Mouse (Mus musculus) liver, embryonic 16.5 days (tissue): ENCODE measurements around the gene Zfp296. TPM values are rescaled to one million over a fixed set of nuclear protein-coding genes. Genes with fewer than 3 reads are reported as not detected.
"Not testable (repeated sequence)": the region's sequence is repeated elsewhere in the genome, so short reads cannot be mapped to it uniquely, and the experiment has no call there.

Experiments
- ATAC-seq: fragments of 200-750 bp; cut with Nextera tagmentation; 2 replicates; pipeline ENCODE4 v1.8.0; 2017; ENCODE audit warnings: low read depth, mild to moderate bottlenecking, moderate number of reproducible peaks, moderate library complexity
- H3K27ac ChIP-seq: fragments of 300-500 bp; sonication (generic); 2 replicates; pipeline ENCODE4 v1.5.1; 2014; ENCODE audit warnings: mild to moderate bottlenecking, low read length
- H3K27me3 ChIP-seq: fragments of 300-500 bp; sonication (generic); 2 replicates; pipeline ENCODE4 v1.6.1; 2014; ENCODE audit warnings: low read depth, low read length, mixed read lengths; ENCODE audit not compliant: control insufficient read depth, insufficient read depth
- H3K36me3 ChIP-seq: fragments of 300-500 bp; sonication (generic); 2 replicates; pipeline ENCODE4 v1.6.1; 2014; ENCODE audit warnings: mild to moderate bottlenecking; ENCODE audit not compliant: control insufficient read depth, insufficient read depth
- H3K4me1 ChIP-seq: fragments of 300-500 bp; sonication (generic); 2 replicates; pipeline ENCODE4 v1.6.1; 2014; ENCODE audit warnings: low read depth, low read length, mixed read lengths; ENCODE audit not compliant: control insufficient read depth
- H3K4me2 ChIP-seq: fragments of 300-500 bp; sonication (generic); 2 replicates; pipeline ENCODE4 v1.6.1; 2014; ENCODE audit warnings: low read depth, low read length, mixed read lengths
- H3K4me3 ChIP-seq: fragments of 300-500 bp; sonication (generic); 2 replicates; pipeline ENCODE4 v1.5.1; 2014; ENCODE audit warnings: low read depth, mild to moderate bottlenecking, low read length
- H3K9ac ChIP-seq: fragments of 300-500 bp; sonication (generic); 2 replicates; pipeline ENCODE4 v1.6.1; 2014; ENCODE audit warnings: low read depth, low read length
- H3K9me3 ChIP-seq: fragments of 300-500 bp; sonication (generic); replicated peaks from 2 replicates; pipeline ENCODE4 v1.6.1; 2016; ENCODE audit warnings: low read length; ENCODE audit not compliant: control insufficient read depth
- WGBS: fragments of 180-500 bp; shearing (Covaris S2); extraction: QIAGEN DNeasy Blood & Tissue Kit; methylation state at CpG from one replicate; pipeline ENCODE4 v1.1.7; 2014; ENCODE audit not compliant: insufficient replicate concordance; 5-methylcytosine and 5-hydroxymethylcytosine counted together
- polyA plus RNA-seq: library from polyadenylated mRNA; unstranded; fragments of >200 nt; fragmentation: Nextera tagmentation; extraction: Ambion mirVana; gene quantifications from 2 replicates; pipeline ENCODE4 v1.2.1, GENCODE M21; 2015

Zfp296 gene
- polyA plus RNA-seq, 1 experiment from 2014 or later, result 0.59 TPM

DNA sequence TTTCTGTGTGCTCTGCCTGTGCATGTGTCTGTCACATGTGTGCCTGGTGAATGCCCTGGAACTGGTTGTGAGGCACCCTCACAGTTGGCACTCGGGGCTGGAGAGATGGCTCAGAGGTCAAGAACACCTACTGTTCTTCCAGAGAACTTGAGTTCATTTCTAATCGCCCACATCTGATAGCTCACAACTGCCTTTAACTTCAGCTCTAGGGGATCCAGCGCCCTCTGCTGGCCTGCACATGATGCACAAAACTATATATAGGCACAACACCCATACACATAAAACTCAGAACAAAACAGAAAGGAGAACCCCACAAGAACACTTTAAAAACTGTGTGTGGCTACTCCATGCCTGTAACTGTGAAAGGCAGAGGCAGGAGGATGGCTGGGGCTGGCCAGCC lies 12.1 kb downstream of the Zfp296 start:
- H3K27me3 ChIP-seq, result no peaks in the 10 kb centered on the region
- 37% methylated on average over 3 of the region's 3 CpGs for WGBS
- no peak overlapping the region for H3K4me2 ChIP-seq
- H3K36me3 ChIP-seq, result peaks cover 38% of the 10 kb centered on the region
- H3K9me3 ChIP-seq, result no peaks in the 10 kb centered on the region
- ATAC-seq, result no peak
- no peak overlapping the region for H3K27ac ChIP-seq
- no peak overlapping the region for H3K4me3 ChIP-seq
- H3K4me1 ChIP-seq, result peaks cover 17% of the 10 kb centered on the region
- H3K9ac ChIP-seq, result no peak overlapping the region

DNA sequence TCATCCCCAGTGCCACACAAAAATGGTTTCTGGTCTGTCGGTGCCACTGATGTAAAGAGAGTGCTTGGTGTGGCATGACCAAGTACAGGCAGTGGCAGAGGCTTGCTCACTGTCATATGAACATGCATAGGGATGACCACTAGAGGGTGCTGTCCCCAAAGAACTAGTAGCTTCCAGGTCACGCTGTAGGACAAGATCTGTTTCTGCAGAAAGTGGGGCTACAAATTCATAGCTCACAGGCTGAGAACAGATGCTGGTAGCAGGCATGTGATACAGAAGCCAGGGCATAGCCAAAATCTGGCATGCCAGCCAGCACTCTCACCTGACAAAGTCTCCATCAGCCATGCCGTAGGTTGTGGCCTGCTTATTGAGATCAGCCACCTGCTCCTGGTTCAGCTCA lies 12.8 kb downstream of the Zfp296 start:
- WGBS, result 52% methylated on average over 3 of the region's 3 CpGs
- ATAC-seq, result peak; percentile 57
- no peaks in the 10 kb centered on the region for H3K9me3 ChIP-seq
- H3K36me3 ChIP-seq, result peaks cover 32% of the 10 kb centered on the region
- H3K27me3 ChIP-seq, result no peaks in the 10 kb centered on the region
- no peak overlapping the region for H3K4me2 ChIP-seq
- H3K4me3 ChIP-seq, result no peak overlapping the region
- no peak overlapping the region for H3K27ac ChIP-seq
- peaks cover 17% of the 10 kb centered on the region for H3K4me1 ChIP-seq
- H3K9ac ChIP-seq, result no peak overlapping the region

DNA sequence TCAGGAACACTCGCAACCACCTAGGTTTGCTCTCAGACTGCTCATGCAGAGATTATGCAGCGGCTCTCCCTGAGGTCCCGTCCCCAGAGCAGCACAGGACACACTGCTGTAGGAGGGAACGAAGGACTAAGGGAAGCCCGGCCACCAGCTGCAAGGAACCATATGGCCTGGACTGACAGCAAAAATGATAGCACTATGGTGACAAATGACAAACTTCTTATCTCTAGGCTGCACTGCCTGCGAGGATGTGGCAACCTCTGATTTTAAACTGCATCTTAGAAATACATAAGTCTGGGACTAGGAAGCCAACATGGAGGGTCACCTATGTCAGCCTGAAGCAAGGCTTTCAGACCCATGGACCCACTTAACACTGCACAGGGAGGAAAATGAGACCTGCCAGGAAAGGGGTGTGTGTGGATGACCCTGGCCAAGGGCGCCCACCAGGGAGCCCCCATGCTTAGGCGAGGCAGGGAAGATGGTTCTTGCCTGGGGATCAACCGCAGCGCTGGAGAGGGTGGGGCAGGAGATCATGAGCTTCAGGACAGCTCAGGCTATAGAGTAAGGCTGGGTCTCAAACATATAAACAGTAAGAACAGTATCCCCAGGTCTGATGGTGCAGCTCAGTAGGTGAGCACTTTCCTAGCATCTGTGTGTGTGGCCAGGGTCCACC lies 16.1 kb downstream of the Zfp296 start:
- ATAC-seq, result peak; percentile 71
- Histone ChIP-seq H3K9me3 (no peaks in the 10 kb centered on the region), H3K9ac (no peak overlapping the region), H3K36me3 (peaks cover 7% of the 10 kb centered on the region), H3K4me1 (peaks cover 17% of the 10 kb centered on the region), H3K4me2 (no peak overlapping the region), H3K27me3 (no peaks in the 10 kb centered on the region), H3K4me3 (no peak overlapping the region), H3K27ac (no peak overlapping the region)
- WGBS, result 32% methylated on average over 10 of the region's 10 CpGs

DNA sequence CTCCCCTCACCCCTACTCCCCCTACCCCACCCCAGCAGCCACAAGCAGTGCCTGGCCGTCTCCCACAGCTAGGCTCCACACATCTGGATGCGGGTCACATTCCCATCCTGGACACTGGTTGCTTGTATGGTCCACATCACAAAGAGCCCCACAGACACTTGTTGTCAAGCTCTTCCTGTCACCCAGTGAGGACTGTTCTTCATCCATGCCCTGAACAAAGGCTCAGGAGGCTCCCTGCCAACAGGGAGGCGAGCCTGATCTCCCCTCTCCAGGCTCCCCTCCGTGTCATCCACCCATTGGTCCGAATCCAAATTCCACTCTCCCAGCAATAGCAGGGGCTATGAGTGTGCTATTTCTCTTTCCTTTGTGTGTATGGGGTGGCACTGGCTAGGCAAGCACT lies 23.5 kb downstream of the Zfp296 start:
- Histone ChIP-seq H3K9ac (no peak overlapping the region), H3K27ac (no peak overlapping the region), H3K4me2 (no peak overlapping the region), H3K27me3 (no peaks in the 10 kb centered on the region), H3K9me3 (no peaks in the 10 kb centered on the region), H3K4me1 (peaks cover 15% of the 10 kb centered on the region), H3K4me3 (no peak overlapping the region), H3K36me3 (no peaks in the 10 kb centered on the region)
- no peak for ATAC-seq
- 65% methylated on average over 5 of the region's 5 CpGs for WGBS

DNA sequence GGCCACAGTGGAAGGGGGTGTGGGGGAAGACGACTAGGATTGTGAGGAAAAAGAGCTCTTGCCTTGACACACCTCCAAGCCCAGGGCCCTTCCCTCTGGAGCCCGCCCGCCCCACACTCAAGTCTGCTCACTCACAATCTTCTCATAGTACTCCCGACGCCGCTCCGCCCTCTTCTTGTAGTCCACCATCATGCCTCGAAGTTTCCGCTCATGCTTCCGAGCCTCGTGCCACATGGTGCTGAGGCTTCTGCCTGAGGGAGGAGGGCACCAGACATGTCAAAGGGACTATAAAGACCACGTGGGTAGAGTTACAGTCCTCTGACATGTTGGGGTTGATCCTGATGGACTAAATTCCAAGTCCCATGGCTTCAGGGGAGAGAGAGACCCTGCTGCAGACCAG lies 26.0 kb downstream of the Zfp296 start:
- no peak overlapping the region for H3K9ac ChIP-seq
- H3K27ac ChIP-seq, result no peak overlapping the region
- 74% methylated on average over 12 of the region's 12 CpGs for WGBS
- H3K27me3 ChIP-seq, result no peaks in the 10 kb centered on the region
- peak overlapping the region; percentile 80 for H3K4me2 ChIP-seq
- H3K4me1 ChIP-seq, result peaks cover 15% of the 10 kb centered on the region
- ATAC-seq, result no peak
- H3K9me3 ChIP-seq, result no peaks in the 10 kb centered on the region
- H3K36me3 ChIP-seq, result no peaks in the 10 kb centered on the region
- no peak overlapping the region; the same call in 1 of the 2 replicates for H3K4me3 ChIP-seq

DNA sequence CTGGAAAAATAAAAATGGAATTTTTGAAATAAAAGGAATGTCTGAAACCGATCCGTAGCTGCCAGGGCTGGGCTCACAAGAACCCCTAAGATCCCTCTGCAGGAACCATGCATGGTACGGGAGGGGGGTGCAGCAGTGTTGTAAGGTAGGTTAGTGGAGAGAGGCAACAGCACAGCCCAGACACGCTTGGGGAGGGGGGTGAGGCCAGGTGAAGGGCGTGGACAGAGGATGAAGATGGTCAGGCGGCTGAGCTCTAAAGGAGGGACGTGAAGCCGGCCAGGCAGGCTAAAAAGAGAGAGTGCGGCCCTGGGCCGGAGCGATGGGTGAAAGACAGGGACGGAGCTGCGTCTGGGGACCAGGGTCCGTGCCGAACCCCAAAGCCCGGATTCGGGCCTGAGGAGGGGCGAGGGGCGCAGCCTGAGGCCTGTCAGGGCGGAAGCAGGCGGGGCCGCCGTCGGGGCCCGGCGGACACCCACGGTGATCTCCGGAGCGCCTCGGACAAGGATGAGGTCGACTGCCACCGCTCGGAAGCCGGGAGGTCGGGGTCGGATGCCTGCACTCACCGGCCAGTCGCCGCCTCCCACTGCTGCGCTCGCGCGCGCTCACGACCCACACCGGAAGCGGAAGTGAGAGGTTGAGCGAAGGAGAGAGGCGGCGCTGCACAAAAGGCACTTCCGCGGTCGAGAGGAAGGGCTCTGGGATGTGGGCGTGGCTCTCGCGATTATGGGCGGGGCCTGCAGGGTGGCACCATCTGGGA lies 26.9 kb downstream of the Zfp296 start, which contains the start of gene Clasrp:
Gene Clasrp, minus strand, starts transcription at position 638 of the 757 bp plus-strand sequence.
- WGBS, result 1% methylated on average over 51 of the region's 57 CpGs
- H3K27me3 ChIP-seq, result no peaks in the 10 kb centered on the region
- H3K4me1 ChIP-seq, result peaks cover 15% of the 10 kb centered on the region
- peak within 1 kb of the TSS; percentile 60 for H3K27ac ChIP-seq
- no peaks in the 10 kb centered on the region for H3K36me3 ChIP-seq
- H3K9ac ChIP-seq, result peak within 1 kb of the TSS; percentile 90
- H3K4me3 ChIP-seq, result peak within 1 kb of the TSS; percentile 84
- peak within 1 kb of the TSS; percentile 80 for H3K4me2 ChIP-seq
- ATAC-seq, result peak; percentile 93
- H3K9me3 ChIP-seq, result no peaks in the 10 kb centered on the region

DNA sequence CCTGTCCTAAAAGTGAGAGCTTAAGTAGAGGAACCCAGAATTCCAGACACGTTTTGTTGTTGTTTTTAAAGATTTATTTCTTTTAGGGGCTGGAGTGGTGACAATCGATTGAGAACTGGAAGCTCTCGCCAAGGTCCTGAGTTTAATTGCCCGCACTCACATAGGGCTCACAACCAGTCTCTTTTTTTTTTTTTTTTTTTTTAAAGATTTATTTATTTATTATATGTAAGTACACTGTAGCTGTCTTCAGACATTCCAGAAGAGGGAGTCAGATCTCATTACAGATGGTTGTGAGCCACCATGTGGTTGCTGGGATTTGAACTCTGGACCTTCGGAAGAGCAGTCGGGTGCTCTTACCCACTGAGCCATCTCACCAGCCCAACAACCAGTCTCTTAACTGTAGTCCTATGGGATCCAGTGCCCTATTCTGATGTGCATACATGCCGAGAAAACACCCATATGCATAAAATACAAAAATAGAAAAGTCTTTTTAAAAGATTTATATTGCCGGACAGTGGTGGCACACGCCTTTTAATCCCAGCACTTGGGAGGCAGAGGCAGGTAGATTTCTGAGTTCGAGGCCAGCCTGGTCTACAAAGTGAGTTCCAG lies 27.6 kb downstream of the Zfp296 start:
- not testable (repeated sequence) for H3K36me3 ChIP-seq, H3K9me3 ChIP-seq, H3K27ac ChIP-seq, H3K27me3 ChIP-seq, H3K9ac ChIP-seq, ATAC-seq
- H3K4me3 ChIP-seq, result peak overlapping the region; percentile 84
- H3K4me2 ChIP-seq, result peak overlapping the region; percentile 80
- 53% methylated on average over 10 of the region's 10 CpGs for WGBS
- peaks cover 15% of the 10 kb centered on the region for H3K4me1 ChIP-seq

DNA sequence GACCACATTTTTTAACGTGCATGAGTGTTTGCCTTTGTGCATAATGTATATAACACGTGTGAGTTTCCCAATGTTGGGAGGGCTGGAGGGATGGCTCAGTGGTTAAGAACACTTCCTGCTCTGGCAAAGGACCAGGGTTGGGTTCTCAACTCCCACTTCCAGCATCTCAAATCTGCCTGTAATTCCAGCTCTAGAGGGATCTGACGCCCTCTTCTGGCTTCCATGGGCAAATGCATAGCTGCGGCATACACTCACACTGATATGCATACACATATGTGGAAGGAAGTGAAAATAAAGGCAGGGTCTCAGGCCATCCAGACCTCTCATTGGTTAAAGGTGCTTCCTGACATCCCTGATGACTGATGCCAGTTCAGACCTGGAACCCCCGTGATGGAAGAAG lies 30.2 kb downstream of the Zfp296 start:
- Histone ChIP-seq H3K4me1 (peaks cover 12% of the 10 kb centered on the region), H3K36me3 (no peaks in the 10 kb centered on the region), H3K27me3 (no peaks in the 10 kb centered on the region), H3K4me2 (no peak overlapping the region), H3K27ac (no peak overlapping the region), H3K4me3 (no peak overlapping the region), H3K9ac (no peak overlapping the region), H3K9me3 (no peaks in the 10 kb centered on the region)
- ATAC-seq, result no peak
- 77% methylated on average over 5 of the region's 5 CpGs for WGBS
